Mouse (Mus musculus) gastrocnemius, postnatal 10 days (tissue): ENCODE measurements at regions not wholly inside any gene's neighbourhood (a gene's known extent, or its start where the extent isn't known, plus 50 kb on each side); places are given as distances from the start of the nearest gene placed in this dataset.

Experiments used
- DNase-seq: peaks from one replicate; pipeline ENCODE4 v3.0.0; 2021; ENCODE audit warnings: mixed read lengths

DNA sequence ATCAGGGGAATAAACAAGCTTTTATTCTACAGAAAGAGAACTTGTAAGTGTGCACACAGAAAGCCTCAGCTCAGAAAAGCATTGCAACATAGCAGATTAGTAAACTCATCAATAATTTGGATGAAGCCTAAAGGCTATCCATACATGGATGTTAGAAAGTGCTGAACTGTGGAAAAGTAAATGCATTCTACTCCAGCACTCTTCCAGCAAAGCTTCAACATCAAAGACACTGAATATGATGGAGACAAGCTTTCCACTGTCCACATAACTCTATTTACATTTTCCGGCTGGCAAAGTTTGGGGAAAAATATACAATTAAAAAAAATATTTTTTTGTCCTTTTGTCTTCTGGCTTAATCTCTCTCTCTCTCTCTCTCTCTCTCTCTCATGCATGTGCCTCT lies 69.7 kb downstream of the Slitrk6 start:
- DNase-seq = no peak

DNA sequence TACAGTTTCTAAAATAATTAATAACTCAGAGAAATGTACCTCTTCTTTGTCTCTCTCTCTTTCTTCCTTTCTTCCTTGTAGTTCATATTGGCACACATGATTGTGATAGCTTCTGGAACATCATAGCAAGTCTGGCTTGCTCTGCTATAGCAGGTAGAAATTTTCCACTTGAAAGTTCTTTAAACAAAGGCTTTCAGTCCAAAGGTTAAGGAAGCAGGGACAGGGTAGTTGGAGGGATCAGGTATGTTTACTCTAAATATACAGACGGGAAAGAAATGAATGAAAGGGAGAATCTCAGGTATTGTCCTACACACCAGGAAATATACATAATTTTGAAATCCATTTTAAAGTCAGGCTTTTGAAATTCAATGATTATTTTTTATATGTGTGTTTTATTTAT lies 75.2 kb downstream of the Slitrk6 start:
- DNase-seq = no peak

DNA sequence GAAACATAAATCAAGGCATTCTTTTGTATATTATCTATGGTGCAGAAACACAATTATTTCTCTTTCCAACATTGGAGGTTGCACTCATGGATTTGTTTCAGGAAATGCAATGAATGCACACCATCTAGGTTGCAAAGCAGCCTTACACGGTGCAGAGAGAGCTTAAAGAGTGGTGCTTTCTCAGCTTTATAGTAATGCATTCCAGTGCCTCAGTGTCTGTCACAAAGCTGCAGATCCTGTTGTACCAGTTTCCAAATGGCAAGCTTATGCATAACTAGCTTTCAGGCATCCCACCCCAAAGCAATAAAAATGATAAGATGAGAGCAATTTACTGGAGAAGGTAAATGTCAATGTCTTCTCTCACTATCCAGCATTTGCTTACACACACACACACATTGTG lies 89.2 kb downstream of the Slitrk6 start:
- DNase-seq = no peak

DNA sequence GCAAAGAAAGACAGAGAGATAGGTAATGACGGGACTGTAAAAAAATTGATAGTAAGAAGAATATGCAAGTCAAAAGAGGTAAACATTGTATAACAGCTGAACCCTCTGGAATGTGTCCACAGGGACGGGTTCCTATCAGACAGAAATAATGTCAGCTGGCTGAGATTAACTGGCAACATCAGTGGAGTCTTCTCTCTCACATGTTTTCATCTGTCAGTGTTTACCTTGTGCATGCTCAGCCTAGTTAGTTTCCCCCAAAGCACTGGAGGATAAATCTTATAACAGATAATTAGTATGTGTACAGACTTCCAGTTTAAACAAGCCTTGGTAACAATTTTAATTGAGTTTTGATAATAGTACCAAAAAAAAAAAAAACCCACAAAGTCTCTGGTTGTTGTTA lies 91.7 kb downstream of the Slitrk6 start:
- no peak for DNase-seq

DNA sequence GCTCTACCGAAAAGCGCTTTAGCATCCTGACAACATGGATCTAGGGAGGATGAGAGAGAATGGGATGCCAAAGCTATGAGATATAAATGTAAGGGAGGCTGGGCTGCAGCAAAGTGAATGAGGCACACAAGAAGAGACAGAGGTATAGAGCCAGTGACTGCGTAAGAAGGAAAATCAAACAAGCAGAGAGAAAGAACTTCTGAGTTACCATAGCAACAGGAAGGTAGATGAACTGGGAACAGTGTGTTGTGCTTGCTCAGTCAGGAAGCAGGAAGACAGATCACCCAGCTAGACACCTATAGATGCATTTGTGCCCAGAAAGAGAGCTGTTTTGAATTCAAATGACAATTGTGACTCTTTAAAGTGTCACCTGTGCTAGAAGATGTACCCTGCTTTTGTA lies 120.8 kb downstream of the Slitrk6 start:
- no peak for DNase-seq

DNA sequence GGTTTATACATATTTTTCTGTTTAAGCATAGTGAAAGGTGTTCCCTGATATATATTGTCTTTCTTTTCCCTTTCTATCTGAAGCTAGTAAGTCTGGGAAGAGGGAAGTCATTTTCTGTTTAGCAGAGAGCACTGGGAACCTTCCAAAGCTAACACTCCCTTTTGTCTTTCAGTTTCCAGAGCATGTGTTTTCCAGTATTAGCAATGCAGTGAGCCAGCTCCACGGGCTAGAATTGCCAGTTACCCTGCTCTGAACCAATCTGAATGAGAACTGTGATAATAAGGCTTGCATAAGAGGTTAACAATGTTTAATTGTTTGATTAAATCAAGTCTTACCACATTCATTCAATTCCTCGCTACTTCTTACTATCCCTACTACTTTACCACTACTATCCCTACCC lies 131.2 kb downstream of the Slitrk6 start:
- peak; percentile 3 for DNase-seq

DNA sequence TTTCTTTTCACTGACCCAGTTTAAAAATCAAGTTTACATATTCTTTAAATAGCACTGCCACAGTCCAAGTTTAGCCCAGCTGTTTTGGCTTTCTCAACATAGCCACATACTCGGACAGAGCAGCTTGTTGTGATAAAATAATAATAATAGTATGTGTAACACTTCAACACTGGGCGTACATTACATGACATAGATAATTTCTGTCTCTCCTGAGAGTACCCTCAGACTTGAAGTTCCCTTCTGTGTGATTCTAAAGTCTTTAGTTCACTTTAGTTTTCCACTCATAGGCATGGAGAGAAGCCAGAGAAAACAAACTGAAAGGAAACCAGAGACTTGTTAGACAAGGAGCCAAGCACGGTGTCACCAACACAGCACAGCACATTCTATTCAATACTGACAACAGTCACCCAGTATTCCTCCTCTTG lies 136.4 kb downstream of the Slitrk6 start:
- DNase-seq = peak; percentile 6

DNA sequence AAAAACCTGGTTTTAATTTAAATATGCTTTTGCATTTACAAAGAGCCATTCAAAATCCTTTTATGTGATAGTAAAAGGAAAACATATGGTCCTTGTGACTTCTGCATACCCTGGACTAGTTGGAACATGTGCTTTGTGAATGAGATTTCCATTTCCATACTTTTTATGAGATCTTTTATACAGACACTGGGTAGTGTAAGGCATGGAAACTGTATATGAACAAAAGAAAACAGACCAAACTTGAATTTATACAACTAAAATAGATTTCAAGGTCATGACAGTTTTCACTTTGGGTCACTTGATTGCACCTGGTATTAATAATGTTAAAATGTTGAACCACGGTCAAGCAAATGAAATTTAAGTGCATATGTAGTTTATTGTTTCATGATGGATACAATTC lies 138.5 kb downstream of the Slitrk6 start:
- no peak for DNase-seq

DNA sequence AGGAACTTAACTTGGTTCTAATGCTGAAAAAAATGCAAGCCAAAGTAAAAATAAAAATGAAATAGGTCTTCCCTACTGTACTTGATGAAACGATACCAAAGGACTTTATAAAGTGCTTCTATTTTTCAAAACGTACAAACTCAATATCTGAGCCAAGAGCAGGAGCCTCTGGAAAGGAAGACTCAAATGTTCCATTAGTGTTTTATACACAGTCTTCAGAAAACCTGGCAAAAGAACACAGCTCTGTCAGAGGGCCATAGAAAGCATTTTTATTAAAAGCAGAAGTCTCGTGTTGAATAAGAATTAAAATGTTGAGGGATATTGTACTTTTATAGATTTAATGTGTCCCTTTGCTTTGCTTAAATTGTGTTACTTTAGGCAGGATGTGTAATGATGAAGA lies 174.6 kb downstream of the Slitrk6 start:
- DNase-seq = no peak

DNA sequence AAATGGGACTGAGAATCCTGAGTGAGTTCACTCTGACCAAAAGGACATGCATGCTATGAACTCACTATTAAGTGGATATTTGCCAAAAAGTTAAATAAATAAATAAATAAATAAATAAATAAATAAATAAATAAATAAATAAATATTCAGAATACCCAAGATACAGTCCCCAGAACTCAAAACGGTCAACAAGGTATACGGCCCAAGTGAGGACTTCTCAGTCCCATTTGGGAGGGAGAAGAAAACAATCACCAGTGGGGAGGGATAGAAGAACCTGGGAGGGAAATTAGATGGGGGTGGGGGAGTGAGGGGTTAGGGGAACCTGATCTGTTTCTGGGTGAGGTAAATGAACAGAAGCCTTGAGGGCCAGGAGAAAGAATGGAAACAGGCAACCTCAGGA lies 184.2 kb downstream of the Slitrk6 start:
- DNase-seq = no peak

DNA sequence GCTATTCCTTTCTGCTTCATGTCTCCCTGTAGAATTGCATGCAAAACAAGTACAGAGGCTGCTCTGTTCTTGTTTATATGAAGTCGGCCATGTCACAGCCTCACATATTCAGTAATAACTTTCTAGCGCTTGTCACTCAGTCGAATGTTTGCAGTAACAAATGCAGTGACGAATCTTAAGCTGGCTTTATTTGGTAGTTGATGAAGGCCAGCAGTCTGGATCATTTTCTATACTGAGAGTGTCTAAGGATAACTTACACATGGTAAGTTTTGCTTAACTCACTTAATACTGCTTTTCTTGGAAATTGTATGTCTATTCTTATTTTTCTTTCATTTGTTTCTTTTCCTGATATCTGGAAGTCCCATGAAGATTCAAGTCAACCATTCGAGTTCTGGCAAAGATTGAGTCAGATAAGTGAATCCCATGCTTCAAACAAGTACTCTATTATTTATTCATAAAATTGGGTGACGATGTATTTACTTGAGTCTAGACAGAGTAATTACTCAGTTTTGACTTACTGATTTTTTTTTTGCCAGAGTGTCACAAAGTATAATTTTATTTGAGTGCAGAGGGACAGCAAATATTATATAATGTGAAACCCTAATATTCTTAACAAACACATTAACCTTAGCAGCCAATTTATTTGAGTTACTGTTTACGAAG lies 189.0 kb downstream of the Slitrk6 start:
- no peak for DNase-seq

DNA sequence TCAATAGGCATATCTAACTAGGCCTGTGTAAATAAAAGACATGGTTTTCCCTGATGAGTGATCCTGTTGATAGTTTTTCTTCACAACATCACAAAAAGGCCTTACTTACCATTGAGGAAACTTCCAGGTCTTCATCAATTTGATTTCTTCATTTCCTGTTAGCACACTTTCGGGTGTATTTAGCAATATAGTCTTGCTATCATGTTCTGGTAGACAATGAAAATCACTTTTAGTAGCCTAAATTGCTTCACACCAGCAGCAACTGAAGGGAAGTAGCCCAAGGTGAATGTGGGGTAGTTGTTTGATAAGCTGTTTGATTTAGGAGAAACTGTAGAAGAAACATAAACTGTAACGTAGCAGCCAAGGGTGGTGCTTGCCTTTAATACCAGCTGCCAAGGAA lies 190.3 kb downstream of the Slitrk6 start:
- no peak for DNase-seq

DNA sequence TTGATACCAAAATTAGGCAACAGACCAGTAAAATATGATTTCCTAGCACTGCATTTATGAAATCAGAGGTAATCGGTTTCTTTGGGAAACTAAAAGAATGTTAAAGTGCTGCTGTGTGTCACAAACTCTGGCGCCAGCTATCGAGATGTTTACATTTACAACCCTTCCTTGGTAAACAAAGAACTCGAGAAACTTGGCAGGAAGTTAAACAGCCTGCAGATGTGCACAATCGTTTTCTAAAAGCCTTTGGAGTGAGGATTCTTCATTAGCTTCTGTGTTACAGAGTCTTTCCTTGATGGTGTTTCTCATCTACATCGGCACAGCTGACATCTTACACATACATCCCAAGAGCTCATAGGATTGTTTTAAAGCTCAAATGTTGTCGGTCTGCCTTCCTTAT lies 209.7 kb downstream of the Slitrk6 start:
- DNase-seq = no peak

DNA sequence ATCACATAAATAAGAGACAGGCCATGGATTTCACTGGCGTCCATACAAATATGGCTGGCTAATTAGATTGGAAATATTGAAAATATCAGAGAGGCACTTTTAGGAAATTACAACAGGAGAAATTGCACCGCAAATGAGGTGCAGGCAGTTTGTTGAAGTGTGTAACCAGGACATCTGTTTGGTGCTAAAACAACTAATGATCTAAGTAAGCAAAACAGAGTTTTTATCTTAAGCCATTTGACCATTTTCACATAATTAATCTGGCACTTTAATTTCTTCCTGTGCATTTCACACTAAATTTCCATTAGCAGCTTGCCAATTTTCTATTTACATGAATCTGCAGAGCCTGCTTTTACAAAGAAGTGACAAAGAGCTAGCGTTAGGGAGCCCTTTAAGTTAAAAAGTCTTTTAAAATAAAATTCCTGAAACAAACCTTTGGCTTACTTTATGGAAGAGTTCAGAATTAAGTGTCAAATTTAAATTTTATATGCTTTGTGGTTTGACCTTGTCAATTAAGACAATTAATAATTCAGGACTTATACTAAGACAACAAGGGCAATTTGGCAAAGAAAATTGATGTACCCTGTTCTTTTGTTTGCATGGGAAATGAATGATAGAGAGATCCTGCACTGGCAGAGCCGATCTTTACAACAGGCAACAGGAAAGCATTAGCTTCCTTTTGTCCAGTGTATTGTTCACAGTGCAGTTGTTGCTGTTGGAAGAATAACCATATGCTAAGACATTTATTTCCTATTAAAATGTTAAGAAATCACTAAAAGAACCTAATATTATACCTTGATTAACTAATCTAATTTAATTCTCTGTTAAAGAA lies 211.4 kb downstream of the Slitrk6 start:
- no peak for DNase-seq

DNA sequence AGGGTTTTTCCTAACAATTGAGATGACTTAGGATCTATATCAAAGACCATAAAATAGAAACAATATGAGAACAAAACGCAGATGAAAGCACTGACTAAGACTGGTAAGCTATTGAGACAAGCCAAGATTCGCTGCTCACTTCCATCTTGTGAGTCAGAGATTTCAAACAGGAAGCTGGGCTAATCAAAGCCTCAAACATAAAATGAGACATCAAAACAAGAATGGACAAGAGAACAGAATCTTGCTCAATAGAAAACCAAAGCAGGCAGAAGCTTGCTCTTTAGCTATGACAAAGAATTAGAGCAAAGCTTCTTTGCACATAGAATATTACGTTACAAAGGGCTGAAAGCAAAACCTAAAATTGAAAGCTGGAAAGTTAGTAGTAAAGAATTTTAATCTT lies 227.6 kb downstream of the Slitrk6 start:
- no peak for DNase-seq

DNA sequence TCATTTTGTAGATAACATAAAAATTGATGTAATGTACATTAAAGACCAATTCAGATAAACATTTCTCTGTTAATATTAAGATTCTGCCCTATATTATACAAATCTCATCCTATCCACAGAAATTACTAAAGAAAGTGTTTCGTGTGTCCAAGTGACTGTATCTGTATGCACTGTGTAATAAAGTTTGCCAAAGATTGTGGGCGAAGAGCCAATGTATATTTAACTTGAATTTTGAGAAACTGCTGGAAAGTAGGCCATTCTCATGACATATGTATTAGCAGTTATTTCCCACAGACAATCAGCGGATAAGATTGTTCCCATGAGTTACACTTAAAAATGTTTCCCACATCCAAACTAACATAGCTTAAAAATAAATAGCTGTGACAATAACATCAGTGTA lies 269.9 kb downstream of the Slitrk6 start:
- DNase-seq = no peak

DNA sequence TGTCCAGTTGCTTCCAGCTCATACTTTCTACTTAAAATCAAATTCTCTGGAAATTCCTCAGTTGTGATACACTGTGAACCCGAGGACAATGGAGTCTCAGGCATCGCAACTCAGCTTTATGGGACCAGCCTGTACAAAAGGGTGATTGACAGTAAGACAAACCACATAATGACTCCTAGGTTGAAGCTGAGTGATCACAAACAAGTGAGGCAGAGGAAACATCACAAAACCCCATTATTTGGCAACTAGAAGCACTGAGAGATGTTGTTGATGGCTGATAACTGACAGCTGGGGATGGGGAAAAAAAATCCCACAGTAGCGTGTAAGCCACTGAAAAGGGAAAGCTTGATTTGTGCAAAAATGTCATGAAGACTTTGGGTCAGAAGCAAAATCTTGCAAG lies 282.2 kb downstream of the Slitrk6 start:
- DNase-seq = no peak

DNA sequence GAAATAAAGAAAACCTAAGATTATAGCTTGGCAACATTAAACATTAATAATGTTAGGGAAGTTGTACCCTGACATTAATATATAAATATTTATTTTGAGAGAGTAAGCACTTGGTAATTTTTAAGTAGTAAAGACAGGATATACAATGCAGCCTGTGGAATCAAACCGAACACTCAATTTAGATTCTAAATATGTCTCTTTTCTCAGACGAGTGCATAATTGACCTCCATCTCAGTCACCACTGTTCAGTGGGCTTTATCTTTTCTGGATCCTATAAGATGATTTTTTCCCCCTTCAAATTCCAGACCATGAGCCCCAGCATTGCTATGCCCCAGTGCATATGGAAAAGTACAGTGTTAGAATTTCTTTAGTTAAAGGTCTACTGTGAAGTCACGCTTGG lies 282.8 kb downstream of the Slitrk6 start:
- DNase-seq = no peak

DNA sequence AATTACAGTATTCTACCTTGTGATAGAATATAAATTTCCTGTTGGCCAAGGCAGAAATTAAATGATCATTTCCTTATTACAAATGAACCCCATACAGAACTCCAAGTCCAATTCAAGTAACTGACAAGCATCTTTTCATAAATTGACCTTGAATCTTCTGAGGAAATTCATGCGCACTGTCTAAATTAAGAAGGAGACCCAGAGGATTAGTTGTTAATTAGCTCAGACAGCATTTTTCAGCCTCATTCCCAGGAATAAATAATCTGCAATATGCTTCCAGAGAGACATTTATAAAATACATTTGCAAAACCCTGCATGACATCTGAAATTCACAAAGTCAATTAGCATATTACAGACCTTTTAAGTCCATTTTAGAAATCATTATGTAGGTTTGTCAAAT lies 284.2 kb downstream of the Slitrk6 start:
- DNase-seq = no peak

DNA sequence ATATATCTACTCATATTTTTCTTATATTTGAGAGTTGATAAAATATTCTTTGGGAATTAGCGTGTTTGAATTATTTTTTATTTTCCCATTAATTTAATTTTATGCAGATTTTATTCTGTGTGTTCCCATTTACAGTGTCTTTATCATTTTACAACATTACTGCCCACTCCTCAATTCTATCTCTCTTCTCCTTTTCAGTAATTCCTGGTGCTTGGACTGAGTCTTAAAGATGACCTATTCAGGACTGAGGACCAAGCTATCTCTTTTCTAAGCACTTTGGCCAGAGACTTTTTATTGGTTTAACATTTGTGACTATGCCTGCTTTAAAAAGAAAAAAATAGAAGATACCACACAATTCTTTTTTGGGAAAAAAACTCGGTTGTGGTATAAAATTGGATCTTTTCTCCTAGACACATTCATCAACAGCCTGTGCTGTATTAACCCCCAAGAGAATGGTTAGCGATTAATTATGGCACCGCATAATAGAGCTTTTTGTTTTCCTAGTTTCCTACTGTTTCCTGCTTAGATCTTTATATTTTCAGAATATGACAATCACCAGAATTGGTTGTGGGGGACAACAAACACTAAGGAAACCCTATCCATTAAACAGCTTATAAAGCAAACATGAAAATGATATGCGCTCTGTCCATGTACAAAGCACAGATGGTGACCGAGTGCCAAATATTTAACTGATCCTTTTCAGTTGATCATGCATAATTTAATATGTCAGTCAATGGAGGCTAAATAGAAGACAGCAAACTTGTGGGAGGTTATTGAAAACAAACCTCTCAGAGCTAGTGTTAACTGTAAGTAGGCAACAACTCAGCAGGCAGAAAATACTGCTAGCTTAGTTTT lies 286.3 kb downstream of the Slitrk6 start:
- no peak for DNase-seq
